Mouse (Mus musculus): ENCODE data around the gene Natd1. TPM values are rescaled to one million over a fixed set of nuclear protein-coding genes. Genes with fewer than 3 reads are reported as not detected.

Gene Natd1
- polyA plus RNA-seq, 1 experiment from 2014 or later = 19.8 TPM

DNA sequence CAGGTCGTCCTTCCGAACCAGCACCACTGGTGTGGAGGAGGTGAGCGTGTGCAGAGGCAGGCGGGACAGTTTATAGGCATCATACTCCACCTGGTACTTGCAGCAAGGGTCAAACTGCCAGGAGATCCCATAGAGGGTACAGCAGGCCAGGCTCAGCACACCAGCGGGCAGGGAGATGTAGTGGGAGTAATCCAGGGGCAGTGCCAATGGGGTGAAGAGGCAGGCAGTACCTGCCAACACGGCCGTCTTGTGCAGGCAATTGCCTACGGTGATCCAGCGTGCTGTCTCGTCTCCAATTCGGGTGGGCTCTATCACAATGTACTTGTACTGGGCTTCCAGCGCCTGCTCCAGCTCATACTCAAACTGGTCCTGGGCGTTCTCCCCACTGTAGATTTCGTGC is 49.6 kb downstream of the Natd1 start:
- H3K36me3 ChIP-seq = peaks cover 68% of the 10 kb centered on the region
- H3K4me2 ChIP-seq = no peak overlapping the region
- no peak overlapping the region for H3K4me3 ChIP-seq
- H3K4me1 ChIP-seq = peaks cover 76% of the 10 kb centered on the region
- ATAC-seq (ENCODE audit: extremely low read depth, insufficient number of reproducible peaks, low FRiP score, low TSS enrichment) = no peak
- no peak overlapping the region for H3K9ac ChIP-seq
- 84% methylated on average over 14 of the region's 14 CpGs for whole genome bisulfite sequencing
- no peak overlapping the region for H3K27ac ChIP-seq (replicated peaks)
- H3K27me3 ChIP-seq (replicated peaks) = no peaks in the 10 kb centered on the region
- H3K9me3 ChIP-seq = no peaks in the 10 kb centered on the region

DNA sequence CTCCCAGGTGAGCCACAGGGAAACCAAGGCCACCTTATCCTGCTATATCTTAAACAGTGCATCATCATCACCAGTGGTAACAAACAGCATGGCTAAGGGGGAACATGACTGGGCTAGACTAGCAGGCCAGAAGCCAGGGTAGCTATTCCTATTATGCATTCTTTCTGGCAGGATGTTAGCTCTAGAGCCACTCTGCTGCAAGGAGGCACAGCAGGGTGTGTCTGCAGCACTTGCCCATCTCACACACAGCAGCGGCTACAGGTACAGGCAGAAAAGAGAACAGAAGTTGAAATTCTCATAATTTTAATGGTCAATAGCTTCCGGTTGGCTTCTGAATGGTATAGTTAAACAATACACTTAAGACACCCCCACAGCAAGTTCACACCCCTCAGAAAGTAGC is 50.4 kb downstream of the Natd1 start:
- H3K4me1 ChIP-seq = peaks cover 69% of the 10 kb centered on the region
- no peak overlapping the region for H3K4me2 ChIP-seq
- no peak for ATAC-seq (ENCODE audit: extremely low read depth, insufficient number of reproducible peaks, low FRiP score, low TSS enrichment)
- no peaks in the 10 kb centered on the region for H3K9me3 ChIP-seq
- peak overlapping the region; percentile 65; the same call in 1 of the 2 replicates for H3K27ac ChIP-seq (replicated peaks)
- peaks cover 71% of the 10 kb centered on the region for H3K36me3 ChIP-seq
- 87% methylated on average over 2 of the region's 2 CpGs for WGBS
- no peaks in the 10 kb centered on the region for H3K27me3 ChIP-seq (replicated peaks)
- H3K4me3 ChIP-seq = no peak overlapping the region
- H3K9ac ChIP-seq = no peak overlapping the region

DNA sequence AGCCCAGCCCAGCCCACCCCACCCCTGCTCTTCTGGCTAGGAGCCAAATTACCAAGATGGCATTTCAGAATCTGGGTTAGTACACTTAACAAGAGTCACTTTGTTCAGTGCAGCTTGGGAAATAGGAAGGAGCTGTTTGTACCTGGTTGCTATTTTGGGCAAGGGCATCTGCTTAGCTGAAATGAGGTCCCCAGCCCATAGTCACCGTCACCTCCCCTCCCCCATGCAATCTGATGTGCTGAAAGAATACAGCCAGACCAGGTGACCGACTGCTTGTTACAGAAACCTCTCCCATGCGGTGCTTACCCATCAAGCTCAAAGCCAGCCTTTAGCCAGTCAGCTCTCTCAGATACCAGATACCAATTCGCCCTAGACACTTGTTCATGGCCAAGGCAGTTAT is 51.4 kb downstream of the Natd1 start:
- H3K4me1 ChIP-seq = peaks cover 61% of the 10 kb centered on the region
- H3K36me3 ChIP-seq = peaks cover 74% of the 10 kb centered on the region
- H3K9me3 ChIP-seq = no peaks in the 10 kb centered on the region

DNA sequence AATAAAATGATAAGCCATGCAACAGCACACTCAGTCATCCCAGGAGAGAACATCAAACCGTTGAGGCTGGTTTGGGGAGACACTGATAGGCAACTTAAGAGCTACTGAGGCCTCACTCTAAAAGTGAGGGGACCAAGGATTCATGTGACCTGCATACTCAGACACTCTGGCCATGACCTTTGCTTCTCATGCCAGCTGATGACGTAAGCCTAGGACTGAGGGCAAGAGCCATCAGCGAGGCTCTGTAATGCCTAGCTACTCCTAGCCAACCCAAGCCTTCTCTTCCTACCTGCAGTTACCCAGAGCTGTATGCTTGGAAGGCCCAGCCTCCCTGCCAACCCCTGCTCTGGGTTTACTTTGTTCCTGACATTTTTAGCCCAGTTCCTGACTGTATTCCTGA is 52.6 kb downstream of the Natd1 start:
- peaks cover 78% of the 10 kb centered on the region for H3K36me3 ChIP-seq
- no peaks in the 10 kb centered on the region for H3K27me3 ChIP-seq (replicated peaks)
- H3K27ac ChIP-seq (replicated peaks) = no peak overlapping the region
- H3K4me3 ChIP-seq = no peak overlapping the region
- H3K9ac ChIP-seq = no peak overlapping the region
- 77% methylated on average over 3 of the region's 3 CpGs for WGBS
- no peak for ATAC-seq (ENCODE audit: extremely low read depth, insufficient number of reproducible peaks, low FRiP score, low TSS enrichment)
- H3K9me3 ChIP-seq = no peaks in the 10 kb centered on the region
- no peak overlapping the region for H3K4me2 ChIP-seq
- peaks cover 49% of the 10 kb centered on the region for H3K4me1 ChIP-seq

More for the DNA sequence above, 51.4 kb downstream of the Natd1 start:
- no peak overlapping the region for H3K4me3 ChIP-seq
- no peak overlapping the region for H3K9ac ChIP-seq
- H3K27me3 ChIP-seq (replicated peaks) = no peaks in the 10 kb centered on the region
- H3K27ac ChIP-seq (replicated peaks) = peak overlapping the region; percentile 65
- no peak for ATAC-seq (ENCODE audit: extremely low read depth, insufficient number of reproducible peaks, low FRiP score, low TSS enrichment)
- WGBS = 42% methylated on average over 4 of the region's 4 CpGs
- peak overlapping the region; percentile 35 for H3K4me2 ChIP-seq

DNA sequence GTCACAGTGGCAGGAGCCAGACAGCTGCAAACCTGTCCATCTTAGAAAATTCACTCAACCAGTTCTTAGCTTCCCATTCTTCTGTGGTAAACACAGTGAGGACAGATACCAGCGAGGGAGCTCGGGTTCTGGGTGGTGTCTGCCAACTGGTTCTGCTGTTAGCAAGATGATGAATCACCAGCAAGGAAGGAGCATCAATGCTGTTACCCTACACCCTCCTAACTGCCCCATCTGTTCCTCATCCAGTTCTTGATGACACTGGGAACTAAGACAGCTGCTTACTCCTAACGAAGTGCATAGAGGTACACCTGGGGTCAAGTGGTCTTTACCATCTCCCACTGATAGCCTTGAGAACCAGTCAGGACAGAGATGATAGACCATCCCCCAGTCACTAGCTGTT is 58.0 kb downstream of the Natd1 start:
- no peak for ATAC-seq (ENCODE audit: extremely low read depth, insufficient number of reproducible peaks, low FRiP score, low TSS enrichment)
- H3K4me3 ChIP-seq = no peak overlapping the region
- no peaks in the 10 kb centered on the region for H3K9me3 ChIP-seq
- no peaks in the 10 kb centered on the region for H3K4me1 ChIP-seq
- no peak overlapping the region for H3K9ac ChIP-seq
- H3K27me3 ChIP-seq (replicated peaks) = no peaks in the 10 kb centered on the region
- H3K27ac ChIP-seq (replicated peaks) = no peak overlapping the region
- H3K36me3 ChIP-seq = peaks cover 95% of the 10 kb centered on the region
- 51% methylated on average over 3 of the region's 3 CpGs for WGBS
- H3K4me2 ChIP-seq = no peak overlapping the region

Other genes with a start within 250 kb of the Natd1 start
- 34.0 and 34.1 TPM in 2 replicates for gene Llgl1, start 215.0 kb downstream of the Natd1 start, polyA plus RNA-seq (2015; fragmentation: Nextera tagmentation; extraction: Ambion mirVana)
- gene Flii, start 187.5 kb downstream of the Natd1 start, polyA plus RNA-seq (2015; fragmentation: Nextera tagmentation; extraction: Ambion mirVana) = 75.4 and 79.1 TPM in 2 replicates
- 17.4 and 17.7 TPM in 2 replicates for gene Mief2, start 186.4 kb downstream of the Natd1 start, polyA plus RNA-seq (2015; fragmentation: Nextera tagmentation; extraction: Ambion mirVana)
- gene Top3a, start 137.4 kb downstream of the Natd1 start, polyA plus RNA-seq (2015; fragmentation: Nextera tagmentation; extraction: Ambion mirVana) = 9.7 and 11.0 TPM in 2 replicates
- gene Smcr8, start 137.2 kb downstream of the Natd1 start, polyA plus RNA-seq (2015; fragmentation: Nextera tagmentation; extraction: Ambion mirVana) = 3.7 and 3.9 TPM in 2 replicates
- gene Shmt1, start 103.0 kb downstream of the Natd1 start, polyA plus RNA-seq (2015; fragmentation: Nextera tagmentation; extraction: Ambion mirVana) = 40.4 and 42.8 TPM in 2 replicates
- gene Dhrs7b, start 84.1 kb downstream of the Natd1 start, polyA plus RNA-seq (2015; fragmentation: Nextera tagmentation; extraction: Ambion mirVana) = 30.9 and 35.9 TPM in 2 replicates
- 60.6 and 68.6 TPM in 2 replicates for gene Tmem11, start 35.5 kb downstream of the Natd1 start, polyA plus RNA-seq (2015; fragmentation: Nextera tagmentation; extraction: Ambion mirVana)
- 73.6 and 78.1 TPM in 2 replicates for gene Map2k3, start 17.3 kb upstream of the Natd1 start, polyA plus RNA-seq (2015; fragmentation: Nextera tagmentation; extraction: Ambion mirVana)
- 2.6 and 3.0 TPM in 2 replicates for gene Kcnj12, start 107.8 kb upstream of the Natd1 start, polyA plus RNA-seq (2015; fragmentation: Nextera tagmentation; extraction: Ambion mirVana)
- 1.6 and 2.4 TPM in 2 replicates for gene Tnfrsf13b, start 212.0 kb upstream of the Natd1 start, polyA plus RNA-seq (2015; fragmentation: Nextera tagmentation; extraction: Ambion mirVana)